Mouse (Mus musculus) stomach, embryonic 16.5 days (tissue): ENCODE measurements around the gene Mdh1. TPM values are rescaled to one million over a fixed set of nuclear protein-coding genes. Genes with fewer than 3 reads are reported as not detected.
"Not testable (repeated sequence)": the region's sequence is repeated elsewhere in the genome, so short reads cannot be mapped to it uniquely, and the experiment has no call there.

ENCODE experiments used
- ATAC-seq: fragments of 200-750 bp; cut with Nextera tagmentation; 2 replicates; pipeline ENCODE4 v1.8.0; 2017; ENCODE audit warnings: moderate number of reproducible peaks, moderate TSS enrichment; ENCODE audit not compliant: insufficient read depth, low FRiP score
- H3K27ac ChIP-seq: fragments of 300-500 bp; sonication (generic); 2 replicates; pipeline ENCODE4 v1.5.1; 2014; ENCODE audit warnings: low read length
- H3K27me3 ChIP-seq: fragments of 300-500 bp; sonication (generic); 2 replicates; pipeline ENCODE4 v1.6.1; 2014; ENCODE audit warnings: low read length, control low read depth, mixed read lengths; ENCODE audit not compliant: control insufficient read depth, insufficient read depth
- H3K36me3 ChIP-seq: fragments of 300-500 bp; sonication (generic); 2 replicates; pipeline ENCODE4 v1.6.1; 2014; ENCODE audit warnings: low read length; ENCODE audit not compliant: control insufficient read depth, insufficient read depth
- H3K4me1 ChIP-seq: fragments of 300-500 bp; sonication (generic); 2 replicates; pipeline ENCODE4 v1.6.1; 2014; ENCODE audit warnings: low read length, control low read depth, mixed read lengths; ENCODE audit not compliant: control insufficient read depth, insufficient read depth
- H3K4me2 ChIP-seq: fragments of 300-500 bp; sonication (generic); 2 replicates; pipeline ENCODE4 v1.6.1; 2014; ENCODE audit warnings: low read depth, low read length, mixed read lengths
- H3K4me3 ChIP-seq: fragments of 300-500 bp; sonication (generic); replicated peaks from 2 replicates; pipeline ENCODE4 v1.5.1; 2014; ENCODE audit warnings: mild to moderate bottlenecking, low read length
- H3K9ac ChIP-seq: fragments of 300-500 bp; sonication (generic); 2 replicates; pipeline ENCODE4 v1.6.1; 2014; ENCODE audit warnings: low read length
- H3K9me3 ChIP-seq: fragments of 300-500 bp; sonication (generic); replicated peaks from 2 replicates; pipeline ENCODE4 v1.6.1; 2016; ENCODE audit warnings: low read length, control low read depth; ENCODE audit not compliant: control insufficient read depth
- WGBS: fragments of 180-500 bp; shearing (Covaris S2); extraction: QIAGEN DNeasy Blood & Tissue Kit; methylation state at CpG from one replicate; pipeline ENCODE4 v1.1.7; 2014; 5-methylcytosine and 5-hydroxymethylcytosine counted together
- polyA plus RNA-seq: library from polyadenylated mRNA; unstranded; fragments of >200 nt; fragmentation: Nextera tagmentation; extraction: Ambion mirVana; gene quantifications from 2 replicates; pipeline ENCODE4 v1.2.1, GENCODE M21; 2015

Mdh1 gene
- polyA plus RNA-seq, 1 experiment from 2014 or later = 498 TPM

- Histone ChIP-seq H3K4me3 (no peak overlapping the region), H3K27ac (0 out of 2 replicates have a peak overlapping the region, but pooled peaks have one; percentile 4), H3K4me2 (peak overlapping the region; percentile 5; the same call in 1 of the 2 replicates), H3K27me3 (no peaks in the 10 kb centered on the region), H3K4me1 (no peaks in the 10 kb centered on the region), H3K9me3 (no peaks in the 10 kb centered on the region), H3K9ac (no peak overlapping the region), H3K36me3 (no peaks in the 10 kb centered on the region)
- 50% methylated on average over 4 of the region's 4 CpGs for WGBS
- peak; percentile 89; the same call in 1 of the 2 replicates for ATAC-seq
These were observed 22.4 kb downstream of the Mdh1 start for GRCm38 (mm10) chr11:21549754-21550153.

DNA sequence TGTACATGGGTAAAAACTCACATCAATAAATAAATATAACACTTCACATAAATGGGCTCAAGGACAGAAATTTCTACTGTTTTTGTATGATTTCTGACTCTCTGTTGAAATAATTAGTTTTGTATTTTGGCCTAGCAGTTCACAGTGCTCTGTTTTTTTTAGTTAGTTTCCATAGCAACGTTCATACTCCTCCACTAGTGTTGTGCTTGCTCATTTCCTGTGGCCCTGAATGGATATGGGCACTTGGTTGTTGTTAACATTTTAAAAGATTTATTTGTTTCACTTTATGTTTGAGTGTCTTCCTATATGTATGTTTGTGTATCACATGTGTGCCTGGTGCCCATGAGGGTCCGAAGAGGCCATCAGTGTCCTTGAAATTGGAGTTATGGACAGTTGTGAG, 23.1 kb downstream of the Mdh1 start:
- H3K9ac ChIP-seq = no peak overlapping the region
- no peaks in the 10 kb centered on the region for H3K36me3 ChIP-seq
- no peaks in the 10 kb centered on the region for H3K4me1 ChIP-seq
- no peak for ATAC-seq
- no peak overlapping the region for H3K4me2 ChIP-seq
- no peaks in the 10 kb centered on the region for H3K9me3 ChIP-seq
- H3K4me3 ChIP-seq = no peak overlapping the region
- no peak overlapping the region for H3K27ac ChIP-seq
- H3K27me3 ChIP-seq = no peaks in the 10 kb centered on the region
- 94% methylated on average over 2 of the region's 2 CpGs for WGBS

- H3K9ac ChIP-seq = no peak overlapping the region
- H3K4me2 ChIP-seq = no peak overlapping the region
- no peaks in the 10 kb centered on the region for H3K4me1 ChIP-seq
- no peaks in the 10 kb centered on the region for H3K9me3 ChIP-seq
- H3K36me3 ChIP-seq = no peaks in the 10 kb centered on the region
- H3K27ac ChIP-seq = no peak overlapping the region
- no peaks in the 10 kb centered on the region for H3K27me3 ChIP-seq
- ATAC-seq = no peak
- H3K4me3 ChIP-seq = no peak overlapping the region
These were observed 24.6 kb downstream of the Mdh1 start for GRCm38 (mm10) chr11:21547518-21547917.

GRCm38 (mm10) chr11:21546671-21547070, 25.5 kb downstream of the Mdh1 start:
- ATAC-seq = no peak
- 57% methylated on average over 1 of the region's 1 CpGs for WGBS

GRCm38 (mm10) chr11:21545951-21546350, 26.2 kb downstream of the Mdh1 start:
- Histone ChIP-seq H3K9ac (no peak overlapping the region), H3K27ac (no peak overlapping the region), H3K4me3 (no peak overlapping the region), H3K27me3 (no peaks in the 10 kb centered on the region), H3K36me3 (no peaks in the 10 kb centered on the region), H3K4me2 (no peak overlapping the region), H3K9me3 (no peaks in the 10 kb centered on the region), H3K4me1 (no peaks in the 10 kb centered on the region)
- ATAC-seq = no peak

More at GRCm38 (mm10) chr11:21546671-21547070, 25.5 kb downstream of the Mdh1 start:
- no peak overlapping the region for H3K4me3 ChIP-seq
- H3K4me2 ChIP-seq = no peak overlapping the region
- no peak overlapping the region for H3K9ac ChIP-seq
- no peaks in the 10 kb centered on the region for H3K27me3 ChIP-seq
- H3K27ac ChIP-seq = no peak overlapping the region
- H3K9me3 ChIP-seq = no peaks in the 10 kb centered on the region
- no peaks in the 10 kb centered on the region for H3K36me3 ChIP-seq
- no peaks in the 10 kb centered on the region for H3K4me1 ChIP-seq

- WGBS = 61% methylated on average over 2 of the region's 2 CpGs
- no peak for ATAC-seq
- H3K9ac ChIP-seq = no peak overlapping the region
These were observed 27.1 kb downstream of the Mdh1 start for GRCm38 (mm10) chr11:21545021-21545420.

GRCm38 (mm10) chr11:21542731-21543130, 29.4 kb downstream of the Mdh1 start:
- no peak overlapping the region for H3K9ac ChIP-seq
- no peaks in the 10 kb centered on the region for H3K27me3 ChIP-seq
- H3K4me2 ChIP-seq = no peak overlapping the region
- no peak overlapping the region for H3K4me3 ChIP-seq
- no peaks in the 10 kb centered on the region for H3K9me3 ChIP-seq
- no peak overlapping the region for H3K27ac ChIP-seq
- no peaks in the 10 kb centered on the region for H3K36me3 ChIP-seq
- 79% methylated on average over 5 of the region's 5 CpGs for WGBS
- no peak for ATAC-seq
- no peaks in the 10 kb centered on the region for H3K4me1 ChIP-seq

More at GRCm38 (mm10) chr11:21545021-21545420, 27.1 kb downstream of the Mdh1 start:
- no peaks in the 10 kb centered on the region for H3K4me1 ChIP-seq
- no peak overlapping the region for H3K27ac ChIP-seq
- H3K4me2 ChIP-seq = no peak overlapping the region
- no peak overlapping the region for H3K4me3 ChIP-seq
- H3K9me3 ChIP-seq = no peaks in the 10 kb centered on the region
- H3K36me3 ChIP-seq = no peaks in the 10 kb centered on the region
- no peaks in the 10 kb centered on the region for H3K27me3 ChIP-seq

DNA sequence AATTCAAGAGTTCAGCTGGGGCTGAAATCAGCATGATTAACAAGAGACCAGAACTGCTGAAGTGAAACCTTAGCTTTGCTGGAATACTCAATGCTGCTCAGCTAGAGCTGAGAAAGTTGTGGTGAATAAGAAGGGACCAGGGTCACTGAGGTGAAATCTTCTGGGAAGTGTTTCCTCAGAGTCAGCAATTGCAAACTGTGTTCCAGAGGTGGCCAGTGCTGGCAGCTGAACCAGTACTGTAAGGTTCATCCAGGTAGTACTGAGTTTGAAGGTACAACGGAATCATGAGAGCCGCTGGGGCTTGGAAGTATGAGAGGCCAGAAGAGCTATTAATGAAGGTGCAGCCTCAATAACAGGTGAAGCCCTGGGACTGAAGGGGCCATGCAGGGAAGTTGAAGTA, 31.5 kb downstream of the Mdh1 start:
- Histone ChIP-seq H3K4me3 (no peak overlapping the region), H3K4me1 (no peaks in the 10 kb centered on the region), H3K4me2 (no peak overlapping the region), H3K27me3 (no peaks in the 10 kb centered on the region), H3K9me3 (no peaks in the 10 kb centered on the region), H3K27ac (no peak overlapping the region), H3K9ac (no peak overlapping the region), H3K36me3 (no peaks in the 10 kb centered on the region)
- WGBS = 91% methylated on average over 2 of the region's 2 CpGs
- no peak for ATAC-seq

GRCm38 (mm10) chr11:21540072-21540471, 32.1 kb downstream of the Mdh1 start:
- Histone ChIP-seq H3K27ac (no peak overlapping the region), H3K9me3 (no peaks in the 10 kb centered on the region), H3K4me1 (no peaks in the 10 kb centered on the region), H3K4me2 (no peak overlapping the region), H3K4me3 (no peak overlapping the region), H3K9ac (no peak overlapping the region), H3K27me3 (no peaks in the 10 kb centered on the region), H3K36me3 (no peaks in the 10 kb centered on the region)
- ATAC-seq = no peak
- whole genome bisulfite sequencing = 29% methylated on average over 2 of the region's 2 CpGs

- not testable (repeated sequence) for H3K4me1 ChIP-seq, ATAC-seq, H3K4me2 ChIP-seq, H3K36me3 ChIP-seq, H3K9ac ChIP-seq, H3K27me3 ChIP-seq, H3K27ac ChIP-seq, H3K9me3 ChIP-seq, H3K4me3 ChIP-seq
- WGBS = 83% methylated on average over 2 of the region's 2 CpGs
These were observed 41.3 kb downstream of the Mdh1 start for GRCm38 (mm10) chr11:21530856-21531255.
